Mouse (Mus musculus) T-cell, adult 2 months (primary cell): ENCODE measurements around the gene Man1c1.

Source experiments
- DNase-seq: peaks from one replicate; pipeline ENCODE4 v3.0.0; 2022; ENCODE audit warnings: low spot score

Man1c1 gene

DNA sequence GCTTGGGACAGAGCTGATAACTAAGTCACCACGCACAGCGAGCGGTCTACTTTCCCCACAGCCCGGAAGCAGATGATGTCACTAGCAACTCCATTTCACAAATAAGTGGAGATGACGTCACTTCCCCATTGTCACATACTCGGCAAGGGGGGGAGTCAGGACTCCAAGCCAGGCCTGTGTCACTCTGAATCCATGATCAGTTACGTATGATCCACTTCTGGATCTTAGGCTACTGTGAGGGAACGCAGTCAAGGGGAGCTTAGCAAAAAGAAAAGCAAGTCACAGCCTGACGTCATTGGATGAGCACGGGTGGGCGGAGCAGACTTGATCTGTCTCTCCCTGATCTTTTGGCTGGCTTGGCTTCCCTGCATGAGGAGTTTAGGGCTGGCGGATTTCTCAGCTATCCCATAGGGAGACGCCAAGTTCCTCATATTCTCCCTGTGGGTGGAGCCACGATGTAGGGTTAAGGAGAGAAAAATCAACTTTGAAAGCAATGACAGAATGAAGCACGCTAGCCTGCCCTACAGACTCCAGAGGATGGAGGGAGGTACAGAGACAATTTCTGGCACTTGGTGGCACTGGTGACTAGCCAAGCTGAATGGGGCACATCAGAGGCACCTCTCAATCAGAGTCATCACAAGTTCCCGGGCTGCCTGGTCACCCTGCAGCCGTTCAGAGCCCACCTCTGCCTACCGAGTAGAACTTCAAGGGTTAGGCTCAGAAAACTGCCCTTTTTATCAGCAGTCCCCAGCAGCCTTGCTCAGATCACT, 155.7 kb downstream of the Man1c1 start:
- no peak for DNase-seq

- peak; percentile 28 for DNase-seq
These were observed 157.0 kb downstream of the Man1c1 start for GRCm38 (mm10) chr4:134546814-134547705.

- peak; percentile 90 for DNase-seq
These were observed 160.8 kb downstream of the Man1c1 start for GRCm38 (mm10) chr4:134543261-134543660.

DNA sequence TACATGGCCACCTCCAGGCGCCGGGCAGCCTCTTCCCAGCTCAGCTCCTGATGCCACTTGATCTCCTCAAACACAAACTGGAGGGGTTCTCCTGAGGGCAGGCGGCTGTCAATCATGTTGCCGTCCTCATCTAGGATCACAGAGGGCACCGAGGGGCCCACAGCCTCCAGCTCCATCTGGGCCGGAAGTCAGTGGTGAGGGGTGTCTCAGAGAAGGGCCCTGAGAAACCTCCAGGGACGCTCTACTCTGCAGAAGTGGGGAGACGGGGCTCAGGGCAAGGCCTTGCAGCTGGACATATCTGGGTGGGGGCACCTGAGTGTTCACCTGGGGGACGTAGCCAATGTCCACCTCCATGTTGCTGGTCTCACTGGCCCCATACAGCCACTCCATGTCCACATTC, 161.4 kb downstream of the Man1c1 start:
- DNase-seq = no peak

GRCm38 (mm10) chr4:134538997-134539580, 165.0 kb downstream of the Man1c1 start:
- DNase-seq = no peak

GRCm38 (mm10) chr4:134535787-134536151, 168.3 kb downstream of the Man1c1 start:
- DNase-seq = no peak

DNA sequence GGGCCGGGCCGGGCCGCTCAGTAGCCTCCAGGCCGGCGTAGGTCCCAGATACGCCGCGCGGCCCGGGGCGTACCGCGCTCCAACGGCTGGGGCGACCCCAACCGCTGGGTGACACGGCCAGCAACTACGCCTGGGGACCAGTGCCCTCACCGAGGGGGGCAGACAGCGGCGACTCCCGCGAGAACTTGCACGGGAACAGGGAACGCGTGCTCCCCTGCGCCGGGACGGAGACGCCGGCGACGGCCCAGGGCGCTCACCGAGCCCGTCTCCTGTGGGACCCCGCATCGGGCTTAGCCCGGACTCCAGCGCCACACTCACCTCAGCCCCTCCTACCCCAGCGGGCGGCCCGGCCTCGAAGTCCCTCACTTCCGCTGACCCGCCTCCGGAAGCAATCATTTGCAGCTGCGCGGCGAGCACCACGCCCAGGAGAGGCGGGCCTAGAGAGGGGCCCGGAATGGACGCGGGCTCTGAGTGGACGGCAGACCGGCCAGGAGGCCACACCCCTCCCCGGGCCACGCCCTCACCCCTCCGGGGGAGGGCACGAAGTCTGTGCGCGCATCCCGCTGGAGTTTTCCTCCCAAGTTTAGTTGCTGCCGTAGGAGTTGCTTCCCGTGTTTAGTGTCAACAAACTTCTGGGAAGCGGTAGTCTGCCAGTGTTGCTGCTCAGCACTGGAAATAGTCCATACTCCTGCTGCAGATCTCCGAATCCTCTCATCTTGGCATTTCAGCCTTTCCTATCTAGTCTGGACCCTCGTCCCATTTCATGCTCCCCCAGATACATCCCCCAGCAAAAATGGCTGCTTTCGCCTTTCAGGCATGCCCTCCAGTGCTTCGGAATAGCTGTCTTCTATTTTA, 168.9 kb downstream of the Man1c1 start, which contains the start of gene Mtfr1l:
Mtfr1l (minus strand) TSS at position 456 of the 855 bp plus-strand sequence.
- DNase-seq = peak; percentile 95

DNA sequence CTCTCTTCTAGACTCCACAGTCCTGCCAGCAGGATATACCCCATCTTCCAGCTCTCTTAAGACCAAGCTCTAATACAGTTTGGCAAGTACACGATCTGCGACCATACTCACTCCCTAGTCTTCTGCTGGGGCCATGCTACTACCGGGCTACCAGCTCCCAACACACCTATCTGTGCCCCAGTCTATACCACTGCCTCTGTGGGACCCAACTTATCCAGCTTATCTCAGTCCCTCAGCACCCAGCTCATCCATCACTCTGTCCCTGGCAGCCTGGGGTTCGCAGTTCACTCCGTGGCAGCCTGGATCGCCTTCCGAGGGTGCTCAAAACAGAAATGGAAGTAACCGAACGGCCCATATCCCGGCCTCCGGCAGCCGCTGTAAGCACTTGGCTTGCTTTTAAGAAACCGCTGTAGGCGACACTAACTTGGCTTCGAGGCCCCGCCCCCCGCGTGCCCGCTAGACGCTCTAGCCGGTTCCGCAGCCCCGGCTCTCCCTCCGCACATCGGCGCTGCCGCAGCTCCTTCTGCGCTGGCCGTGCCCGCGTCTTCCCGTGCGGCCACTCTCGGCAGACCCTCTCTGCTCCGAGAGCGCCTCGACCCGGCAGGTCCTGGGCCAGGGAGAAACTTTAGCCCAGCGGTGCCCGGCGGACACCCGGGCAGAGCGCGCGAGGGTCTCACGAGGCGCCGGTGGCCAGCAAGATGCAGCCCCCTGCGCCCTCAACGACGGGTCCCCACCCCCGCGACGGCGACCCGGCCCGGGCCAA, 169.8 kb downstream of the Man1c1 start:
- peak; percentile 79 for DNase-seq

DNA sequence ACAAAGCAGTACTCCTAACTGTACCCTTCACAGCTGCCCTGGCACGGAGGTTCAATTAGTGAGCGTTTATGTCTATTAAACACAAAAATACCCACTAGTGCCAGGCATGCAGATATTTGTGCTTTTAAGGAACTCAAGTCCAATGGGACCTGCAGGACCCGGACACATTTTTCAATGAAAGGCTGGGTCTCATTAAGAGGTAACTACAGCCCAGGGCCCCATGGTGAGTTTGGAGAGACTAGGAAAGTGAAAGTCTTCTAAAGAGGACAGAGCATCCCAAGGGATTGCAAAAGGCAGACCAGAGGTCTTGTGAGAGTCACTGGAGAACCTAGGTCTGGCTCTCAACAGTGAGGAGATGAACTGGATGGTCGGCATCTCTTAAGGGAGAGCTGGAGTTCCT, 170.7 kb downstream of the Man1c1 start:
- no peak for DNase-seq

DNA sequence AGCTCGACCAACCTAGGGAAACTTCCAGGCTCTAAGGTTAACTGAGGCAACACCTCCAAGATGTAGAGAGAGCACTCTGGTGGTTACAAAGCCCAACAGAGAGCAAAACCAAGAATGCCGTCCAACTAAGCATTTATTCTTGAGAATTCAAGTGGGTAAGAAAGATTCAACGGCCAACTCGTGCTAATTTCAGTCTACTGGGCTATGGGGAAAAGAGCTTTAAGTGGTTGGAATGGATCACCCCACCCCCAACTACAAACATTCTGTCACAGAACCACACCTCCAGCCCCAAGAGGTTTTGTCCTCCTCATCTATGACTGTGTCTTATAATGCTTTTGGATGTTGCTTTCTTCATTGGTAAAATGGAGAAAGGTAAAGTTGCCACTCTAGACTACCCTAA, 171.2 kb downstream of the Man1c1 start:
- DNase-seq = no peak

DNA sequence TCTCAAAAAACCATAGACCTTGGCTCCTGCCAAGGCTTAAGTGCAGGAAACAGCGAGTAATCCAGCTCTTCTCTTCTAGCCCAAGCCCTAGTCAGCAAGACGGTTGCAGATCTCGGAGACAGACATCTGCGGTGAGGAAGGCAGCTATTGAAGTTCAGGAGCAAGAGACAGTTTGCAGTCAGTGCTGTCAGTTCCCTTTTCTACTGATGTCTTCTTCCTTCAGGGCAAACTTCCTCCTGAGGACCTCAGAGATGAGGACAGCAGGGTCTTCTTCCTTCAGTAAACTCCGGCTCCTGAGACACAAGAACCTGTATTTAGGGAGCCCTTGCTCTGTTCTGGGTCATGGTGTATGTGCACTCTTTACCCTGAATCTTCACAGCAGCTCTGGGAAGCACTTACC, 177.9 kb downstream of the Man1c1 start:
- DNase-seq = no peak

GRCm38 (mm10) chr4:134525806-134526205, 178.3 kb downstream of the Man1c1 start:
- DNase-seq = no peak

- DNase-seq = no peak
These were observed 180.6 kb downstream of the Man1c1 start for GRCm38 (mm10) chr4:134523447-134523846.

- no peak for DNase-seq
These were observed 184.8 kb downstream of the Man1c1 start for GRCm38 (mm10) chr4:134519281-134519680.

- no peak for DNase-seq
These were observed 185.5 kb downstream of the Man1c1 start for GRCm38 (mm10) chr4:134518541-134518940.

DNA sequence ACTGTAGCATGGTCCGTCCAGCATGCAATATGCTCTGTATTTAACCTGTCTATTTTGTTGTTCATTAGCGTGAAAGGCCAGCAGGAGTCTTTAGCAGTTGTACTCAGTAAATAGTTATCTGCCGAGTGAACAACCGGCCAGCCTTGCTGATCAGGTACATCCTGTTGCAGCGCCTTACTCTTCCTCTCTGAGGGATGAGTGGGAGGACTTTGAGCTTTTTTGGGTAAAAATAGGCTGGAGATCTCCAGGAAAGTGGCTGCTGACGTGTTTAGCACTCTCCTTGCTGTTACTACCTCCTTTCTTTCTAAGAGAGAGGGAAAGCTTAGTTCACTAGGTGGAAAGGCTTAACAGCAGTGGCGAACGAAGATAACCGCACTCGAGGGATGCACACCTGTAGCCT, 186.4 kb downstream of the Man1c1 start:
- no peak for DNase-seq

GRCm38 (mm10) chr4:134516981-134517380, 187.1 kb downstream of the Man1c1 start:
- no peak for DNase-seq

DNA sequence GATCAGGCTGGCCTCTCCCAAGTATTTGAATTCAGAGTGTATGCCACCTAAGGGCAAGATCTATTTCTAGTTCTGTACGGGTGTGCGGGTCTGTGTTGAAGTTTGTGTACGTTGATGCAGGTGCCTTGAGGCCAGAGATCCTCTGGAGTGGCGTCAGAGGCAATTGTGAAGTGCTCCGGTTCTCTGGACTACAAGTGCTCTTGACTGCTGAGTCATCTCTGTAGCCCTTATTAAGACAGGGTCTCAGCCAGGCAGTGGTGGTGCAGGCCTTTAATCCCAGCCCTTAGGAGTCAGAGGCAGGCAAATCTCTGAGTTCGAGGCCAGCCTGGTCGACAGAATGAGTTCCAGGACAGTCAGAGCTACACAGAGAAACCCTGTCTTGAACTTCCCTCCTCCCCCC, 188.5 kb downstream of the Man1c1 start:
- no peak for DNase-seq

GRCm38 (mm10) chr4:134514309-134514930, 189.7 kb downstream of the Man1c1 start:
- DNase-seq = no peak

- DNase-seq = no peak
These were observed 191.3 kb downstream of the Man1c1 start for GRCm38 (mm10) chr4:134512798-134513197.

DNA sequence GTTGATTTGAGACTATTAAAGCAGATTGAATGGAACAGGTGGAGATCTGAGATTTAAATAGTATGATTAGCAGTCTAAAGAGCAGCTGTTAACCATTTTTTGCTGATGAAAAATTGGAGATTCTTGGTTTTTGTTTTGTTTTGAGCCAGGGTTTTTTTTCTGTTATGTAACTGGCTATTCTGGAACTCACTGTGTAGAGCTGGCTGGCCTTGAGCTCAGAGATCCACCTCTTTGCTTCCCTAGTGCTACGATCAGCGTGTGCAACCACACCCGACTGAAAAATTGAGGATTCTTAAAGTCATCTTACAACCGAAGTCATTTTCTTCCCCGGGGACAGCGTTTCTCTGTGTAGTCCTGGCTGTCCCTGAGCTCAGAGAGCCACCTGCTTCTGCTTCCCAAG, 192.4 kb downstream of the Man1c1 start:
- DNase-seq = no peak
